Mouse (Mus musculus): Measurements from ENCODE around the gene A030014E15Rik. TPM values are rescaled to one million over a fixed set of nuclear protein-coding genes. Genes with fewer than 3 reads are reported as not detected.
"Not testable (repeated sequence)": the region's sequence is repeated elsewhere in the genome, so short reads cannot be mapped to it uniquely, and the experiment has no call there.

The A030014E15Rik gene
- not detected for polyA plus RNA-seq (2021)

GRCm38 (mm10) chr1:82924650-82925049 lies at the start of gene A030014E15Rik:
Gene A030014E15Rik (plus strand): TSS chr1:82924917.
- POLR2A ChIA-PET, result no interaction called here
- CTCF ChIA-PET, result interaction anchor here (1.4 kb wide), 1 partner anchor 63 kb away, joined by 3 read pairs; no protein-coding TSS in a partner anchor
- H3K27me3 ChIP-seq, result peaks cover 2% of the 10 kb centered on the region
- ATAC-seq, result no peak
- in situ Hi-C loops (cut with MboI; ENCODE audit: low pct_unique_long_range_greater_than_20kb), result no loop called here
- no peak for TF ChIP-seq CTCF (IDR thresholded peaks at IDR 0.05)
- no peak for DNase-seq (ENCODE audit: low read depth, low spot score)

GRCm38 (mm10) chr1:82879172-82879571 lies 45.5 kb upstream of the A030014E15Rik start:
- no peak for TF ChIP-seq CTCF (IDR thresholded peaks at IDR 0.05)
- POLR2A ChIA-PET, result no interaction called here
- ATAC-seq (no peak), DNase-seq (ENCODE audit: low read depth, low spot score) (no peak)
- no peaks in the 10 kb centered on the region for H3K27me3 ChIP-seq
- in situ Hi-C loops (cut with MboI; ENCODE audit: low pct_unique_long_range_greater_than_20kb), result no loop called here
- CTCF ChIA-PET, result interaction anchor here (1.6 to 2.6 kb wide), 5 partner anchors 12 to 17 kb away, joined by 4 to 10 read pairs (median 7); no protein-coding TSS in a partner anchor

- ChIA-PET CTCF (interaction anchor here (1.9 to 2.6 kb wide), 2 partner anchors 13 to 18 kb away, joined by 7 to 9 read pairs; no protein-coding TSS in a partner anchor), POLR2A (no interaction called here)
- no peak for DNase-seq (ENCODE audit: low read depth, low spot score)
- in situ Hi-C loops (cut with MboI; ENCODE audit: low pct_unique_long_range_greater_than_20kb), result no loop called here
- no peak for ATAC-seq
- H3K27me3 ChIP-seq, result no peaks in the 10 kb centered on the region
- no peak for TF ChIP-seq CTCF (IDR thresholded peaks at IDR 0.05)
Observed at GRCm38 (mm10) chr1:82880196-82880595, 44.5 kb upstream of the A030014E15Rik start.

- in situ Hi-C loops (cut with MboI; ENCODE audit: low pct_unique_long_range_greater_than_20kb), result no loop called here
- no peak for DNase-seq (ENCODE audit: low read depth, low spot score)
- TF ChIP-seq CTCF (IDR thresholded peaks at IDR 0.05), result no peak
- H3K27me3 ChIP-seq, result no peaks in the 10 kb centered on the region
- ChIA-PET CTCF (no interaction called here), POLR2A (no interaction called here)
- ATAC-seq, result no peak
Observed at GRCm38 (mm10) chr1:82893269-82893668, 31.4 kb upstream of the A030014E15Rik start.

- TF ChIP-seq CTCF (IDR thresholded peaks at IDR 0.05), result no peak
- ChIA-PET CTCF (no interaction called here), POLR2A (interaction anchor here (1.7 kb wide), 1 partner anchor 9 kb away, joined by 4 read pairs; no protein-coding TSS in a partner anchor)
- no peaks in the 10 kb centered on the region for H3K27me3 ChIP-seq
- in situ Hi-C loops (cut with MboI; ENCODE audit: low pct_unique_long_range_greater_than_20kb), result no loop called here
- no peak for DNase-seq (ENCODE audit: low read depth, low spot score)
- no peak for ATAC-seq
Observed at GRCm38 (mm10) chr1:82900567-82900966, 24.1 kb upstream of the A030014E15Rik start.

GRCm38 (mm10) chr1:82901201-82901600 lies 23.5 kb upstream of the A030014E15Rik start:
- POLR2A ChIA-PET, result interaction anchor here (0.6 to 1.7 kb wide), 3 partner anchors 10 to 182 kb away, joined by 3 to 4 read pairs (median 4); no protein-coding TSS in a partner anchor
- ATAC-seq (no peak), DNase-seq (ENCODE audit: low read depth, low spot score) (no peak)
- no peak for TF ChIP-seq CTCF (IDR thresholded peaks at IDR 0.05)
- H3K27me3 ChIP-seq, result no peaks in the 10 kb centered on the region
- in situ Hi-C loops (cut with MboI; ENCODE audit: low pct_unique_long_range_greater_than_20kb), result no loop called here
- CTCF ChIA-PET, result no interaction called here

- DNase-seq (ENCODE audit: low read depth, low spot score) (no peak), ATAC-seq (no peak)
- in situ Hi-C loops (cut with MboI; ENCODE audit: low pct_unique_long_range_greater_than_20kb), result no loop called here
- H3K27me3 ChIP-seq, result no peaks in the 10 kb centered on the region
- ChIA-PET POLR2A (no interaction called here), CTCF (interaction anchor here (0.8 to 1.4 kb wide), 2 partner anchors 14 to 82 kb away, joined by 3 to 4 read pairs; no protein-coding TSS in a partner anchor)
- no peak for TF ChIP-seq CTCF (IDR thresholded peaks at IDR 0.05)
Observed at GRCm38 (mm10) chr1:82905886-82906285, 18.8 kb upstream of the A030014E15Rik start.

- no peak for DNase-seq (ENCODE audit: low read depth, low spot score)
- ChIA-PET POLR2A (no interaction called here), CTCF (no interaction called here)
- TF ChIP-seq CTCF (IDR thresholded peaks at IDR 0.05), result peak; percentile 29
- H3K27me3 ChIP-seq, result no peaks in the 10 kb centered on the region
- no peak for ATAC-seq
- in situ Hi-C loops (cut with MboI; ENCODE audit: low pct_unique_long_range_greater_than_20kb), result no loop called here
Observed at GRCm38 (mm10) chr1:82913025-82913424, 11.7 kb upstream of the A030014E15Rik start, which contains the start of gene A030005L19Rik. Gene A030005L19Rik (plus strand): TSS chr1:82913325.

GRCm38 (mm10) chr1:82913434-82913833 lies 11.3 kb upstream of the A030014E15Rik start:
- POLR2A ChIA-PET; H3K27me3 ChIP-seq; CTCF ChIA-PET; in situ Hi-C loops (cut with MboI; ENCODE audit: low pct_unique_long_range_greater_than_20kb); ATAC-seq; DNase-seq (ENCODE audit: low read depth, low spot score): not testable (repeated sequence)

- CTCF ChIA-PET; DNase-seq (ENCODE audit: low read depth, low spot score); ATAC-seq; POLR2A ChIA-PET; in situ Hi-C loops (cut with MboI; ENCODE audit: low pct_unique_long_range_greater_than_20kb); H3K27me3 ChIP-seq: not testable (repeated sequence)
Observed at GRCm38 (mm10) chr1:82930558-82930957, 5.8 kb downstream of the A030014E15Rik start.

GRCm38 (mm10) chr1:82931326-82931725 lies 6.6 kb downstream of the A030014E15Rik start, which contains the start of gene Gm6217:
Gene Gm6217 (minus strand): TSS chr1:82931399.
- ATAC-seq; in situ Hi-C loops (cut with MboI; ENCODE audit: low pct_unique_long_range_greater_than_20kb); DNase-seq (ENCODE audit: low read depth, low spot score); POLR2A ChIA-PET; CTCF ChIA-PET; H3K27me3 ChIP-seq: not testable (repeated sequence)

GRCm38 (mm10) chr1:82938666-82939065 lies 13.9 kb downstream of the A030014E15Rik start:
- H3K27me3 ChIP-seq, result no peaks in the 10 kb centered on the region
- ATAC-seq, result no peak
- no peak for DNase-seq (ENCODE audit: low read depth, low spot score)
- no peak for TF ChIP-seq CTCF (IDR thresholded peaks at IDR 0.05)
- ChIA-PET CTCF (no interaction called here), POLR2A (no interaction called here)
- in situ Hi-C loops (cut with MboI; ENCODE audit: low pct_unique_long_range_greater_than_20kb), result no loop called here

- DNase-seq (ENCODE audit: low read depth, low spot score); CTCF ChIA-PET; H3K27me3 ChIP-seq; in situ Hi-C loops (cut with MboI; ENCODE audit: low pct_unique_long_range_greater_than_20kb); ATAC-seq; POLR2A ChIA-PET: not testable (repeated sequence)
Observed at GRCm38 (mm10) chr1:82942505-82942904, 17.8 kb downstream of the A030014E15Rik start.

- POLR2A ChIA-PET; in situ Hi-C loops (cut with MboI; ENCODE audit: low pct_unique_long_range_greater_than_20kb); CTCF ChIA-PET; ATAC-seq; DNase-seq (ENCODE audit: low read depth, low spot score); H3K27me3 ChIP-seq: not testable (repeated sequence)
Observed at GRCm38 (mm10) chr1:82943295-82943694, 18.6 kb downstream of the A030014E15Rik start, which contains the start of gene A030003K21Rik. Gene A030003K21Rik (minus strand): TSS chr1:82943388.

- H3K27me3 ChIP-seq; POLR2A ChIA-PET; DNase-seq (ENCODE audit: low read depth, low spot score); in situ Hi-C loops (cut with MboI; ENCODE audit: low pct_unique_long_range_greater_than_20kb); ATAC-seq; CTCF ChIA-PET: not testable (repeated sequence)
Observed at GRCm38 (mm10) chr1:82946029-82946428, 21.3 kb downstream of the A030014E15Rik start.
